Mouse (Mus musculus) mouse embryonic stem cell (cell line): ENCODE results near the gene Epha8.

ENCODE experiments used
- in situ Hi-C, 2 experiments: fragments of 300-500 bp; cut with MboI; formaldehyde crosslinking; loops; 1 replicate in 1 of 2; 3 replicates in 1 of 2; pipeline ENCODE4 v1.14.3; 2019 to 2020; ENCODE audit warnings: low sequenced_read_pairs in 2 of 2, low pct_unique_long_range_greater_than_20kb in 1 of 2, mixed read lengths in 1 of 2; ENCODE audit not compliant: unreplicated experiment in 1 of 2

Gene Epha8

DNA sequence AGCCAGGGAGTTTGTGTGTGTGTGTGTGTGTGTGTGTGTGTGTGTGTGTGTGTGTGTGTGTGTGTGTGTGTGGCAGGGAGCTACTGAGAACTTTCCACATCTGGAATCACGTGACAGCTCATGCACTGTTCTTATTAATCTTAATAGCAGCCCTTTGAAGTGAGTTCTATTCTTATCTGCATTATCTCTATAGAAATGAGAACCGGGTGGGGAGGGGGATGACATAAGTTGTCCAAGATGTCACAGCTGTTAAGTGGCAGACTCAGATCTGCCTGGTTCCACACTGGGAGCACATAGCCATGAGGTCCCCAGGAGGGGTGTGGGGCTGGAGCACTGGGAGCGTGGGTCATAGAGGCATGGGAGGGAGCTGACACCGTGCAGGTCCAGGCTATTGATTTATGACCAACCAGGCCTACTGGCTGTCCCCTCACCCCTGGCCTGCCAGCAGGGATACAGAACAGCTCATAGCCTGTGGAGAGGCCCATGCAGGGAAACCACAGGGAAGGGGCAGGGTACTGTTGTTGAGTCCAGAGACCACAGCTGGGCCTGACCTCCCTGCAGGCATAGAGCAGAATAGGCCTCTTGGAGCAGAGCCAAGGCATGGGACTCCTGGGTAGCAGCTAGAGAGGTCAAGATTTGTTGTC is 5.1 kb upstream of the Epha8 start:
- in situ Hi-C loops: no loop called here

GRCm38 (mm10) chr4:136960581-136960980 is 4.0 kb upstream of the Epha8 start:
- in situ Hi-C loops: no loop called here

DNA sequence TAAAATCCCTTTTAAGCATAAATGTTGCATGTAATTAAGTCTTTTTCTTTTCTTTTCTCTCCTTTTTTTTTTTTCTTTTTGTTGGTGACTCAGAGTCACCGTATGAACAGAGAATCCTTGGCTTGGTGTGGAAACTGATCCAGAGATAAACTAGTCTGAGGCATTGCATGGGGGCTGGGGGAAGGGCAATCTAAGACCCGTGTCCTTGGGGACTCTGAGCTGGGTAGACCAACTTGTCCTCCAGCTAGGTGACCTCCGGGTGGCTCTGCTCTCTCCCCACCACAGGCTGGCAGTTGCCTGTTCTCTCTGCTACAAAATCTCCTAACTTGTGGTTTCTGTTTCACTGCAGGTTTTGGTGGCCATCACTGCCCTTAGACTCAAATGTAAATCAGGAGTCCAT is 3.5 kb upstream of the Epha8 start:
- in situ Hi-C loops: no loop called here

GRCm38 (mm10) chr4:136954562-136954961 is 2.1 kb downstream of the Epha8 start:
- in situ Hi-C loops: no loop called here

- in situ Hi-C loops: no loop called here
Measured at GRCm38 (mm10) chr4:136949266-136949989, 7.2 kb downstream of the Epha8 start.

GRCm38 (mm10) chr4:136945397-136945796 is 11.2 kb downstream of the Epha8 start:
- in situ Hi-C loops: no loop called here

DNA sequence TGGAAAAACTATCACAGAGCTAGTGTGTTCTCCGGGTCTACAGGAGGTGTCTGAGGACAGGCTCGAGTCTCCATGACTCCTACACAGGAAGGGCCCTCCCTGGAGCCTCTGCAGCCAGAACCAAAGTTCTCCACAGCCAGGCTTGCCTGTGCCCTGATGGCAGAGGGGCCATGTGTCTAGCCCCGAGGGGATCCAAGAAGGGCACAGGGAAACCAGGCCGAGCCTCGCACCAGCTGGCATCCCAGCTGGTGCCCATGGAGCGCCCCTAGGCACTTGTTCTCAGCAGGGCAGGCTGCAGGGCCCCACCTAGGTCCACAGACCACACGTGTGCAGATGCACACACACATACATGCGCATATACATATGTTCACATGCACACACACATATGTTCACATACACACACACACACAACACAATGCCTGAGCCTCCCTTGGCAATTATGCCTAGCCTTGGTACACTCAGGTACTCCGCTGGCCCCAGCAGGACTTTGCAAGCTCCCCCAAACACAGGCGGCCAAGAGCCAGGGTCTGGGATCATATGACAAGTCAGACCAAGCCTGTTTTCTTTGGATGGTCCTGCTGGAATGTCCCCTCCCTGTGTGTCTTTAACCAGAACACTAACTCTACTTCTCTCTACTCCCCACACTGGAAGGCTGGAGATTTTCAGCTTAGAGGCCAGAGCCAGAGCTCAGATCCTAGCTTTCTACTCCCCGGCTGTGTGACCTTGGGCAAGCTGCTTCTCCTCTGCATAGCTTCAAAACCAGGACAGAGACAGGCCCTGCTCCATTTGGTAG is 11.9 kb downstream of the Epha8 start:
- in situ Hi-C loops: no loop called here

GRCm38 (mm10) chr4:136943175-136943574 is 13.4 kb downstream of the Epha8 start:
- in situ Hi-C loops: no loop called here

DNA sequence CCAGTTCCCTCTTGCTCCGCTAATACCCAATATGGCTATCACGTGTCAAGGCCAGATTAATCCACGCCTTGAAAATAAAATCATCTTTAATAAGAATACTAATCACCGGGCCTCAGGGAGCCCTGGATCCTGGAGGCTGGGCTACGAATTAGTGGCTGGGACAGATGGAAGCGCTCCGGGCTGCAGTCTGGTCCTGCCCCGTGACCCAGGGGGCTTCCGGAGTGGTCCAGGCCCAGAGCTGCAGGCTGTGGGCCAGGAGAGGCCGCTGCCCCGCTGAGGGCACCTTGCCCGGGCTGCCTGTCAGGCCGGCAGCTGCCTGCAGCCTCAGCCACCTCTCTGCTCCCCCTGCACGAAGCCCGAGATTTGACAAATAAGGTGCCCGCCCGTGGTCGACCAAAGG is 13.9 kb downstream of the Epha8 start:
- in situ Hi-C loops: no loop called here

GRCm38 (mm10) chr4:136937935-136938334 is 18.7 kb downstream of the Epha8 start:
- in situ Hi-C loops: no loop called here

GRCm38 (mm10) chr4:136937344-136937743 is 19.3 kb downstream of the Epha8 start:
- in situ Hi-C loops: no loop called here

- in situ Hi-C loops: no loop called here
Measured at GRCm38 (mm10) chr4:136934746-136935613, 21.6 kb downstream of the Epha8 start.

DNA sequence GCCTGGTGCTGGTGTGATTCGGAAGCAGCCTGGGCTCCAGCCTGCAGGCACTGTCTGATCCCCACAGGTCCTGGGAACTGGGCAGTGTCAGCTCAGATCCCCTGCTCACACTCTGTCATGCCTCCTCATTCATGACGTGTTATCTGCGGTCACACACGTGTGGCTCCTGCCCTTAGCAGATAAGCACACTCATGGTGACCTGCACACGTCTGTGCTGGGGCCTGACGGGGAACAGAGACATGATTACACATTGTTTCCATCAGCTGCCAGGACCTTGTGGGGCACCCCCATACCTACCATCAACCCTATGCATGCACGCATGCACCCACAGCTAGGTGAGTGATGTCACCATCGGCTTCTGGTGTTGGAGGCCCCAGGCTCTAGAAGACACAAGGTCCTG is 26.1 kb downstream of the Epha8 start:
- in situ Hi-C loops: no loop called here

- in situ Hi-C loops: no loop called here
Measured at GRCm38 (mm10) chr4:136928928-136929327, 27.7 kb downstream of the Epha8 start.

DNA sequence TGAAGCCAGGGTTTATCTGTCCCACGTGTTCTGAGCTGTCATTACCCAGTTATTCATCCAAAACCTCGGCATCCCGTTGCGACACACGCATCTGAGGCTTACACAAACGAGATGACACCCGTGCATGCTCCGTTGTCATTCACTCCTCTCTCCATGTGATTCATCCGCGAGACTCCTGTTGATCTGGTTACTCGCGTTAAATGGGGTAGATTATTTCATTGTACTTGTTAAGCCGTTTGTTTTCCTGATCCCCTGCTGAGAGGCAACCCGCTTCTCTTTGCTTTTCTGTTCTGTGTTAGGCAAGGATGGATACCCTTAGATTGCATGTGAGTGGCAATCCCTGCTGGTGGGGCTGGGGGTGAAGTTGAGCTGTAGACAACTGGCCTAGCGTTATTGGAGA is 30.8 kb downstream of the Epha8 start:
- in situ Hi-C loops: no loop called here

DNA sequence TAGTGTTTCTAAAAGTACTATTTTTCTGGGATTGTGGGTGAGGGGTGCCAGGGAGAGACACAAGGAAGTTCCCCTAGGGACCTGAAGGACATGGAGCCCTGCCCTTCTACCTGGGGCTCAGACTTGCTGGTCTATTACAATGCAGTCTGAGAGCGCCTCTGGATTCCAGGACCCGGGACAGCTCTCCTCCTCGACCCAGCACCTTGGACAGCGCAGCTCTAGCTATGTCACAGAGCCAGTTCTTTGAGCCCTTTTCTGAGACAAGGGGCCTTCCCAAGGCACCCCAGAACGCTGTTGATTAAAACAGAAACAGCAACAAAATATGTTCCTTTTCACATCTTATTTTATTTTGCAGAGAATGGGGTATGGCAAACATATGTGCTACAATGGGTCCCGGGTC is 32.1 kb downstream of the Epha8 start:
- in situ Hi-C loops: no loop called here

DNA sequence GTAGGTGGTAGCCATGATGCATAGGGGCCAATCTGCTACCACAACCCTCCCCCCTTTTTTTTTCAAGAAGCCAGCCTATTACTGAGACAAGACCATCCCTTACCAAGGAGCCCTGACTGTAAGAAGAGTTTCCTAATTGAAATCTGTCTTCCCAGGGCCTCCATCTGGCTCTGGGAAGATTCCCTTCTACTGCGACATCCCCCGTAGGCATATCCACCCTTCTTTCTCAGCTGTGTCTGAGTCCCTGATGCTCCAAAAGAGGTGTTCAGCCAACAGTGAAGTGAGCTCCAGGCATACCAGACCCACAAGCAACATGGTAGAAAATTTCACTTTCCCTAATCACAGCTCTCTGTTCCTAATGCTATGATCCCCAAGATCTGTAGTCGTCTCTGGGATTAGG is 37.1 kb downstream of the Epha8 start:
- in situ Hi-C loops: no loop called here

- in situ Hi-C loops: no loop called here
Measured at GRCm38 (mm10) chr4:136918834-136919233, 37.8 kb downstream of the Epha8 start.

DNA sequence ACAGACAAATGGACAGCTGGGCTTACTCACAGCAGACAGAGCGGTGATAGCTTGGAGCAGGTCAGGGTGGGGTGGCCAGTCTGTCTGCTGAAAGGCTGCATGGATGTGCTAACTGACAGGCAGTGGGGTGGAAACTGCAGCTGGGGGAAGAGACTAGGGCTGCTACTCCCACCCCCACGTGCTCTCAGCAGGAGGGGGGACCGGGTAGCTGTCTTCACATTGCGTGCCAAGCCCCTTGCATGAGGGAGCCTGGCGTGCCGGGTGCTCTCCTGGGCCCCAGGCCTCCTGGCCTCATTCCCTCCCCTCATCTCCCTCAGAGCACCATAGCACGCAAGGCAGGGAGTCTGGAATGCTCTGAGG is 39.5 kb downstream of the Epha8 start:
- in situ Hi-C loops: no loop called here
